Mouse (Mus musculus): ENCODE results near the gene Gm6408. TPM values are rescaled to one million over a fixed set of nuclear protein-coding genes. Genes with fewer than 3 reads are reported as not detected.
A peak's percentile ranks its signal among the peaks of the same experiment; 100 is the strongest.
"Not testable (repeated sequence)": the region's sequence is repeated elsewhere in the genome, so short reads cannot be mapped to it uniquely, and the experiment has no call there.

Gene Gm6408
- polyA plus RNA-seq, 2 experiments, result not detected

DNA sequence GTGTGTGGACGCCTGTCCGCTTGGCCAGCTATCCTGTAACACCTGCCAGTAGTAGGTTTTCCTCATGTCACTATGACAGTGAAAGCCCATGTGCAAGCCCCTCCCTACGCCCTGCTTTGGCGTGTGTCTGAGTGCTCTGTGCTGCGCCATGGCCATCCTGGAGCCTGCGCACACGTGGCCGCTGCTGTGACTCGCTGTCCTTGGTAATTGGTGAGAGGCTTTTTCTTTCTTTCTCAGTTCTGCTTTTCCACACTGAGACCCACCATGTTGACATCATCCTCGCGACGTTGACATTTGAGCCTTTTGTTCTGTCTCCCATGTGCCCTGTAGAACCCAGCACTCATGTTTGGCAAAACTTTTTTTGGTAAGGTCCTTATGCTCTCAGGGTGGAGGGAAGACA, 9.9 kb upstream of the Gm6408 start:
- no peaks in the 10 kb centered on the region for H3K9me3 ChIP-seq (ENCODE audit: control insufficient read depth, low read length)
- no peaks in the 10 kb centered on the region for H3K4me1 ChIP-seq (replicated peaks; ENCODE audit: control insufficient read depth in 2 of 2, insufficient read depth in 2 of 2, low read length in 1 of 2)
- no peaks in the 10 kb centered on the region for H3K36me3 ChIP-seq (replicated peaks; ENCODE audit: control insufficient read depth, insufficient read depth, low read depth)
- H3K27ac ChIP-seq, result no peak overlapping the region
- 69% methylated on average over 12 of the region's 12 CpGs for WGBS (ENCODE audit: insufficient replicate concordance)
- H3K4me3 ChIP-seq (ENCODE audit: insufficient read depth in 1 of 2, low read depth in 2 of 2, low read length in 2 of 2), result no peak overlapping the region
- DNase-seq (ENCODE audit: low read depth in 3 of 3, low spot score in 3 of 3), result no peak
- H3K27me3 ChIP-seq (ENCODE audit: control insufficient read depth, insufficient read depth, low read length), result no peaks in the 10 kb centered on the region
- no peak overlapping the region for H3K9ac ChIP-seq (replicated peaks)
- ATAC-seq (ENCODE audit: insufficient read depth), result no peak
- no peak overlapping the region for H3K4me2 ChIP-seq (ENCODE audit: low read depth)
- TF ChIP-seq EP300 (IDR thresholded peaks at IDR 0.05; ENCODE audit: low read depth) (no peak), CTCF (IDR thresholded peaks at IDR 0.05; ENCODE audit: low read depth) (no peak)

DNA sequence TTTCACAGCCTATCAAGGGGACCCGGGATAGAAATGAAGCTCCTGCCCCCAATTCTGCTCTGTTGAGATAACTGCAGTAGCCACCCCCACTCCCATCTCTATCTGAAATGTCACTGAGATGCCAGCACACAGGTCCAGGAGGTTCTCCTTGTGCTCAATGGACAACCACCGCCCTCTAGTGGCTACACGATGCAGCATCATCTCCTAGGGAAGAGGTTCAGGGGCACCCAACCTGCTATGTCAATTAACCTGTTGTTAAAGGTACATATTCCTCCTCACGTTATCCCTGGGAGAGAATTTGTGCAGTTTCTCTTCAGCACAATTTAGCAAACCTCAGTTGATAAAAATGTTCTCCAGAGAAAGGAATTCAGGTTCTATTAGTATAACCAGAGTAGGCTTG, 2.2 kb upstream of the Gm6408 start:
- ATAC-seq (ENCODE audit: insufficient read depth); H3K36me3 ChIP-seq (replicated peaks; ENCODE audit: control insufficient read depth, insufficient read depth, low read depth); H3K27ac ChIP-seq; H3K9me3 ChIP-seq (ENCODE audit: control insufficient read depth, low read length); H3K27me3 ChIP-seq (ENCODE audit: control insufficient read depth, insufficient read depth, low read length); H3K4me2 ChIP-seq (ENCODE audit: low read depth); H3K4me1 ChIP-seq (replicated peaks; ENCODE audit: control insufficient read depth in 2 of 2, insufficient read depth in 2 of 2, low read length in 1 of 2); H3K9ac ChIP-seq (replicated peaks); H3K4me3 ChIP-seq (ENCODE audit: insufficient read depth in 1 of 2, low read depth in 2 of 2, low read length in 2 of 2): not testable (repeated sequence)
- peak; percentile 57 for TF ChIP-seq EP300 (IDR thresholded peaks at IDR 0.05; ENCODE audit: low read depth)
- peak; percentile 79 for TF ChIP-seq CTCF (IDR thresholded peaks at IDR 0.05; ENCODE audit: low read depth)
- peak; percentile 17 to 22 (median 20) for DNase-seq (ENCODE audit: low read depth in 3 of 3, low spot score in 3 of 3)
- WGBS (ENCODE audit: insufficient replicate concordance), result under 1% methylated on average over 4 of the region's 4 CpGs

DNA sequence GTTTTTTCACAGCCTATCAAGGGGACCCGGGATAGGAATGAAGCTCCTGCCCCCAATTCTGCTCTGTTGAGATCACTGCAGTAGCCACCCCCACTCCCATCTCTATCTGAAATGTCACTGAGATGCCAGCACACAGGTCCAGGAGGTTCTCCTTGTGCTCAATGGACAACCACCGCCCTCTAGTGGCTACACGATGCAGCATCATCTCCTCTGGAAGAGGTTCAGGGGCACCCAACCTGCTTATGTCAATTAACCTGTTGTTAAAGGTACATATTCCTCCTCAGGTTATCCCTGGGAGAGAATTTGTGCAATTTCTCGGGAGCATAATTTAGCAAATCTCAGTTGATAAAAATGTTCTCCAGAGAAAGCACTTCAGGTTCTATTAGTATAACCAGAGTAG, 7.2 kb downstream of the Gm6408 start:
- H3K4me2 ChIP-seq (ENCODE audit: low read depth), result not testable (repeated sequence)

DNA sequence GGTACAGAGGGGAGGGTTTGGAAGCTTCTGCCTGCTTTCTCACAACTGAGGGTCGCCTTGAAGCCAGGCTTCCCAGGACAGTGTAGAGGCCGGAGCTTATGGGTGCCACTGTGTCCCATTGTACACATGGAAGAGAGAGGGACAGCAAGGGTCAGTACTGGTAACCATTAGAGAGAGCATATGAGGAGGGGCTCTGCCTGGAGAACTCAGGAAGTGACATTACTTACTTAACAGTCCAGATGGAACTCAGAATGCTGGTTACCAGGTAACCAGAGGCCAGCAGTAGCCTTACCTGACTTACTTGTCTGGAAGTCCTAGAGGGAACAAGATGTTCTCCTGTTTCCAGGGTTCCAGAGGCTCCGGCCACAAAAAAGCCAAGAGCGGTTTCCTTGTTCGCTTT, 9.3 kb downstream of the Gm6408 start, which contains the start of gene Gm6370:
Gene Gm6370, plus strand, starts transcription at position 301 of the 400 bp plus-strand sequence.
- not testable (repeated sequence) for H3K4me1 ChIP-seq (replicated peaks; ENCODE audit: control insufficient read depth in 2 of 2, insufficient read depth in 2 of 2, low read length in 1 of 2); H3K9me3 ChIP-seq (ENCODE audit: control insufficient read depth, low read length); H3K9ac ChIP-seq (replicated peaks); H3K4me3 ChIP-seq (ENCODE audit: insufficient read depth in 1 of 2, low read depth in 2 of 2, low read length in 2 of 2); H3K36me3 ChIP-seq (replicated peaks; ENCODE audit: control insufficient read depth, insufficient read depth, low read depth); H3K4me2 ChIP-seq (ENCODE audit: low read depth); H3K27ac ChIP-seq; ATAC-seq (ENCODE audit: insufficient read depth); H3K27me3 ChIP-seq (ENCODE audit: control insufficient read depth, insufficient read depth, low read length); DNase-seq (ENCODE audit: low read depth in 3 of 3, low spot score in 3 of 3)
- WGBS (ENCODE audit: insufficient replicate concordance), result no CpG with 5 or more reads among the region's 5 CpGs

More for the DNA sequence above, 7.2 kb downstream of the Gm6408 start:
- H3K4me1 ChIP-seq (replicated peaks; ENCODE audit: control insufficient read depth in 2 of 2, insufficient read depth in 2 of 2, low read length in 1 of 2); H3K27me3 ChIP-seq (ENCODE audit: control insufficient read depth, insufficient read depth, low read length); H3K9me3 ChIP-seq (ENCODE audit: control insufficient read depth, low read length); DNase-seq (ENCODE audit: low read depth in 3 of 3, low spot score in 3 of 3); H3K36me3 ChIP-seq (replicated peaks; ENCODE audit: control insufficient read depth, insufficient read depth, low read depth); H3K27ac ChIP-seq; ATAC-seq (ENCODE audit: insufficient read depth); H3K4me3 ChIP-seq (ENCODE audit: insufficient read depth in 1 of 2, low read depth in 2 of 2, low read length in 2 of 2); H3K9ac ChIP-seq (replicated peaks): not testable (repeated sequence)
- peak; percentile 45 for TF ChIP-seq CTCF (IDR thresholded peaks at IDR 0.05; ENCODE audit: low read depth)
- 8% methylated on average over 3 of the region's 4 CpGs for WGBS (ENCODE audit: insufficient replicate concordance)

DNA sequence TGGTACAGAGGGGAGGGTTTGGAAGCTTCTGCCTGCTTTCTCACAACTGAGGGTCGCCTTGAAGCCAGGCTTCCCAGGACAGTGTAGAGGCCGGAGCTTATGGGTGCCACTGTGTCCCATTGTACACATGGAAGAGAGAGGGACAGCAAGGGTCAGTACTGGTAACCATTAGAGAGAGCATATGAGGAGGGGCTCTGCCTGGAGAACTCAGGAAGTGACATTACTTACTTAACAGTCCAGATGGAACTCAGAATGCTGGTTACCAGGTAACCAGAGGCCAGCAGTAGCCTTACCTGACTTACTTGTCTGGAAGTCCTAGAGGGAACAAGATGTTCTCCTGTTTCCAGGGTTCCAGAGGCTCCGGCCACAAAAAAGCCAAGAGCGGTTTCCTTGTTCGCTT, 20.3 kb downstream of the Gm6408 start, which contains the start of gene 4930449I24Rik:
Gene 4930449I24Rik, plus strand, starts transcription at position 301 of the 400 bp plus-strand sequence.
- not testable (repeated sequence) for H3K4me3 ChIP-seq (ENCODE audit: insufficient read depth in 1 of 2, low read depth in 2 of 2, low read length in 2 of 2); H3K4me2 ChIP-seq (ENCODE audit: low read depth); H3K9me3 ChIP-seq (ENCODE audit: control insufficient read depth, low read length); H3K36me3 ChIP-seq (replicated peaks; ENCODE audit: control insufficient read depth, insufficient read depth, low read depth); DNase-seq (ENCODE audit: low read depth in 3 of 3, low spot score in 3 of 3); H3K4me1 ChIP-seq (replicated peaks; ENCODE audit: control insufficient read depth in 2 of 2, insufficient read depth in 2 of 2, low read length in 1 of 2); H3K27ac ChIP-seq; H3K9ac ChIP-seq (replicated peaks); H3K27me3 ChIP-seq (ENCODE audit: control insufficient read depth, insufficient read depth, low read length); ATAC-seq (ENCODE audit: insufficient read depth)
- no CpG with 5 or more reads among the region's 5 CpGs for WGBS (ENCODE audit: insufficient replicate concordance)

DNA sequence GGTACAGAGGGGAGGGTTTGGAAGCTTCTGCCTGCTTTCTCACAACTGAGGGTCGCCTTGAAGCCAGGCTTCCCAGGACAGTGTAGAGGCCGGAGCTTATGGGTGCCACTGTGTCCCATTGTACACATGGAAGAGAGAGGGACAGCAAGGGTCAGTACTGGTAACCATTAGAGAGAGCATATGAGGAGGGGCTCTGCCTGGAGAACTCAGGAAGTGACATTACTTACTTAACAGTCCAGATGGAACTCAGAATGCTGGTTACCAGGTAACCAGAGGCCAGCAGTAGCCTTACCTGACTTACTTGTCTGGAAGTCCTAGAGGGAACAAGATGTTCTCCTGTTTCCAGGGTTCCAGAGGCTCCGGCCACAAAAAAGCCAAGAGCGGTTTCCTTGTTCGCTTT, 32.1 kb downstream of the Gm6408 start, which contains the start of gene Gm3402:
Gene Gm3402, plus strand, starts transcription at position 301 of the 400 bp plus-strand sequence.
- H3K9me3 ChIP-seq (ENCODE audit: control insufficient read depth, low read length); ATAC-seq (ENCODE audit: insufficient read depth): not testable (repeated sequence)
- WGBS (ENCODE audit: insufficient replicate concordance), result no CpG with 5 or more reads among the region's 5 CpGs

DNA sequence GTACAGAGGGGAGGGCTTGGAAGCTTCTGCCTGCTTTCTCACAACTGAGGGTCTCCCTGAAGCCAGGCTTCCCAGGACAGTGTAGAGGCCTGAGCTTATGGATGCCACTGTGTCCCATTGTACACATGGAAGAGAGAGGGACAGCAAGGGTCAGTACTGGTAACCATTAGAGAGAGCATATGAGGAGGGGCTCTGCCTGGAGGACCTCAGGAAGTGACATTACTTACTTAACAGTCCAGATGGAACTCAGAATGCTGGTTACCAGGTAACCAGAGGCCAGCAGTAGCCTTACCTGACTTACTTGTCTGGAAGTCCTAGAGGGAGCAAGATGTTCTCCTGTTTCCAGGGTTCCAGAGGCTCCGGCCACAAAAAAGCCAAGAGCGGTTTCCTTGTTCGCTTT, 43.7 kb downstream of the Gm6408 start, which contains the start of gene Gm3404:
Gene Gm3404, plus strand, starts transcription at position 301 of the 400 bp plus-strand sequence.
- H3K4me1 ChIP-seq (replicated peaks; ENCODE audit: control insufficient read depth in 2 of 2, insufficient read depth in 2 of 2, low read length in 1 of 2); H3K9ac ChIP-seq (replicated peaks); H3K36me3 ChIP-seq (replicated peaks; ENCODE audit: control insufficient read depth, insufficient read depth, low read depth); H3K9me3 ChIP-seq (ENCODE audit: control insufficient read depth, low read length); H3K27ac ChIP-seq; H3K27me3 ChIP-seq (ENCODE audit: control insufficient read depth, insufficient read depth, low read length); H3K4me2 ChIP-seq (ENCODE audit: low read depth); ATAC-seq (ENCODE audit: insufficient read depth); H3K4me3 ChIP-seq (ENCODE audit: insufficient read depth in 1 of 2, low read depth in 2 of 2, low read length in 2 of 2); DNase-seq (ENCODE audit: low read depth in 3 of 3, low spot score in 3 of 3): not testable (repeated sequence)
- WGBS (ENCODE audit: insufficient replicate concordance), result 100% methylated on average over 1 of the region's 3 CpGs

More for the DNA sequence above, 32.1 kb downstream of the Gm6408 start, which contains the start of gene Gm3402:
- H3K4me2 ChIP-seq (ENCODE audit: low read depth); DNase-seq (ENCODE audit: low read depth in 3 of 3, low spot score in 3 of 3); H3K36me3 ChIP-seq (replicated peaks; ENCODE audit: control insufficient read depth, insufficient read depth, low read depth); H3K27ac ChIP-seq; H3K4me3 ChIP-seq (ENCODE audit: insufficient read depth in 1 of 2, low read depth in 2 of 2, low read length in 2 of 2); H3K4me1 ChIP-seq (replicated peaks; ENCODE audit: control insufficient read depth in 2 of 2, insufficient read depth in 2 of 2, low read length in 1 of 2); H3K27me3 ChIP-seq (ENCODE audit: control insufficient read depth, insufficient read depth, low read length); H3K9ac ChIP-seq (replicated peaks): not testable (repeated sequence)
